Mouse (Mus musculus) lung, postnatal 0 days (tissue): Measurements from ENCODE around the gene Gpr183.

Source experiments
- CTCF ChIP-seq: IDR thresholded peaks from 2 replicates; pipeline ENCODE4 v1.5.1; 2016; ENCODE audit warnings: antibody characterized with exemption, mild to moderate bottlenecking
- EP300 ChIP-seq: IDR thresholded peaks from 2 replicates; pipeline ENCODE4 v1.6.1; 2016; ENCODE audit warnings: antibody characterized with exemption, mild to moderate bottlenecking, control low read depth

DNA sequence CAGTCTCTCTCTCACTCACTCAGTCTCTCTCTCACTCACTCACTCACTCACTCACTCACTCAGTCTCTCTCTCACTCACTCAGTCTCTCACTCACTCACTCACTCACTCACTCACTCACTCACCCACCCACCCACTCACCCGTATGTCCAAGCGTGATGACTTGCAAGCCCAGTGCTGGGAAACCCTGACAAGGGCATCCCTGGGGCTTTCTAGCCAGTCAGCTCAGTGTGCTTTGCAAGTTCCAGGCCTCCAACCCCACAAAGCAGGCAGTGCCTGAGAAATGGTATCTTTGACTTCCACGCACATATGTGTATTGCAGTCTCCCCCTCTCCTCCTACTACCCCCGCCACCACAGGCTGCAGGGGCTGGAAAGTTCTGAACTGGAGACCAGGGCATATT is 43.0 kb downstream of the Gpr183 start:
- no peak for TF ChIP-seq CTCF
- no peak for TF ChIP-seq EP300
